Mouse (Mus musculus) thymus, adult 2 months (tissue): Measurements from ENCODE around the gene Irf2bp2. TPM values are rescaled to one million over a fixed set of nuclear protein-coding genes. Genes with fewer than 3 reads are reported as not detected.

ENCODE experiments used
- DNase-seq: peaks from one replicate; pipeline ENCODE4 v3.0.0; 2021
- H3K27ac ChIP-seq: fragments of 200-500 bp; 2 replicates; pipeline ENCODE4 v1.5.1; 2012; ENCODE audit warnings: low read length, control low read depth; ENCODE audit not compliant: control insufficient read depth, insufficient read depth
- H3K27me3 ChIP-seq: fragments of 200-500 bp; 2 replicates; pipeline ENCODE4 v1.6.1; 2012; ENCODE audit warnings: mild to moderate bottlenecking, low read length, moderate library complexity, mixed read lengths; ENCODE audit not compliant: control insufficient read depth, insufficient read depth
- H3K36me3 ChIP-seq: fragments of 200-500 bp; 2 replicates; pipeline ENCODE4 v1.6.1; 2012; ENCODE audit warnings: mild to moderate bottlenecking, low read length, moderate library complexity; ENCODE audit not compliant: control insufficient read depth, insufficient read depth
- H3K4me1 ChIP-seq: fragments of 200-500 bp; replicated peaks from 2 replicates; pipeline ENCODE4 v1.6.1; 2012; ENCODE audit warnings: low read length; ENCODE audit not compliant: control insufficient read depth, insufficient read depth
- H3K4me3 ChIP-seq: fragments of 200-500 bp; 2 replicates; pipeline ENCODE4 v1.5.1; 2012; ENCODE audit warnings: mild to moderate bottlenecking, low read length, control low read depth, moderate library complexity; ENCODE audit not compliant: control insufficient read depth, insufficient read depth
- CTCF ChIP-seq: fragments of 200-500 bp; IDR thresholded peaks from 2 replicates; pipeline ENCODE4 v1.5.1; 2012; ENCODE audit warnings: mild to moderate bottlenecking, control low read depth, low read length, moderate library complexity, borderline replicate concordance; ENCODE audit not compliant: control insufficient read depth, poor library complexity, insufficient read depth; ENCODE audit errors: extremely low read depth
- POLR2A ChIP-seq: fragments of 200-500 bp; IDR thresholded peaks from 2 replicates; pipeline ENCODE4 v1.6.1; 2012; ENCODE audit warnings: mild to moderate bottlenecking, low read length, control low read depth, moderate library complexity; ENCODE audit not compliant: control insufficient read depth, poor library complexity, insufficient read depth; ENCODE audit errors: extremely low read depth
- WGBS: fragments of 180-500 bp; shearing (Covaris S2); methylation state at CpG from one replicate; pipeline ENCODE4 v1.1.7; 2018; 5-methylcytosine and 5-hydroxymethylcytosine counted together
- polyA plus RNA-seq: library from polyadenylated mRNA; depleted of rRNA; stranded (reverse); fragments of >200 nt; gene quantifications from 2 replicates; pipeline ENCODE4 v1.2.3, GENCODE M21; 2012

Gene Irf2bp2
- polyA plus RNA-seq, 1 experiment = 71.7 TPM

- WGBS = 44% methylated on average over 5 of the region's 5 CpGs
These were observed 8.9 kb downstream of the Irf2bp2 start for GRCm38 (mm10) chr8:126584844-126585231.

GRCm38 (mm10) chr8:126583971-126584843 lies 9.6 kb downstream of the Irf2bp2 start:
- DNase-seq = peak; percentile 88
- peaks cover 34% of the 10 kb centered on the region for H3K4me1 ChIP-seq
- TF ChIP-seq CTCF = 0 out of 2 replicates have a peak, but pooled peaks have one; percentile 48
- peak; percentile 59; the same call in 1 of the 2 replicates for TF ChIP-seq POLR2A

More at GRCm38 (mm10) chr8:126584844-126585231, 8.9 kb downstream of the Irf2bp2 start:
- H3K27me3 ChIP-seq = no peaks in the 10 kb centered on the region
- 0 out of 2 replicates have a peak overlapping the region, but pooled peaks have one; percentile 3 for H3K4me3 ChIP-seq
- no peak for TF ChIP-seq CTCF
- no peak for TF ChIP-seq POLR2A
- H3K27ac ChIP-seq = peak overlapping the region; percentile 98
- H3K4me1 ChIP-seq = peaks cover 34% of the 10 kb centered on the region
- H3K36me3 ChIP-seq = no peaks in the 10 kb centered on the region
- DNase-seq = no peak

GRCm38 (mm10) chr8:126583534-126583933 lies 10.3 kb downstream of the Irf2bp2 start:
- Histone ChIP-seq H3K27ac (peak overlapping the region; percentile 98; the same call in 1 of the 2 replicates), H3K27me3 (no peaks in the 10 kb centered on the region), H3K4me3 (no peak overlapping the region), H3K4me1 (peaks cover 31% of the 10 kb centered on the region), H3K36me3 (no peaks in the 10 kb centered on the region)
- TF ChIP-seq POLR2A (no peak), CTCF (no peak)
- WGBS = 27% methylated on average over 13 of the region's 13 CpGs
- DNase-seq = peak; percentile 24

More at GRCm38 (mm10) chr8:126583971-126584843, 9.6 kb downstream of the Irf2bp2 start:
- peak overlapping the region; percentile 98 for H3K27ac ChIP-seq
- H3K27me3 ChIP-seq = no peaks in the 10 kb centered on the region
- under 1% methylated on average over 68 of the region's 68 CpGs for WGBS
- H3K36me3 ChIP-seq = no peaks in the 10 kb centered on the region
- peak overlapping the region; percentile 55 for H3K4me3 ChIP-seq

GRCm38 (mm10) chr8:126583018-126583417 lies 10.8 kb downstream of the Irf2bp2 start:
- H3K4me1 ChIP-seq = peaks cover 31% of the 10 kb centered on the region
- no peak overlapping the region for H3K4me3 ChIP-seq
- no peaks in the 10 kb centered on the region for H3K36me3 ChIP-seq
- H3K27ac ChIP-seq = peak overlapping the region; percentile 28
- H3K27me3 ChIP-seq = no peaks in the 10 kb centered on the region
- no peak for DNase-seq
- no peak for TF ChIP-seq CTCF
- TF ChIP-seq POLR2A = no peak
- 52% methylated on average over 2 of the region's 2 CpGs for WGBS

- Histone ChIP-seq H3K36me3 (no peaks in the 10 kb centered on the region), H3K27ac (no peak overlapping the region; the same call in 1 of the 2 replicates), H3K4me1 (peaks cover 26% of the 10 kb centered on the region), H3K4me3 (no peak overlapping the region), H3K27me3 (no peaks in the 10 kb centered on the region)
- peak; percentile 90 for DNase-seq
- WGBS = 32% methylated on average over 6 of the region's 6 CpGs
- TF ChIP-seq POLR2A (no peak), CTCF (peak; percentile 83; the same call in 1 of the 2 replicates)
These were observed 11.3 kb downstream of the Irf2bp2 start for GRCm38 (mm10) chr8:126582509-126582908.

- no peaks in the 10 kb centered on the region for H3K27me3 ChIP-seq
- no peak for DNase-seq
- peaks cover 24% of the 10 kb centered on the region for H3K4me1 ChIP-seq
- 94% methylated on average over 6 of the region's 6 CpGs for WGBS
- no peak for TF ChIP-seq CTCF
- no peak for TF ChIP-seq POLR2A
- H3K36me3 ChIP-seq = no peaks in the 10 kb centered on the region
- H3K27ac ChIP-seq = no peak overlapping the region
- no peak overlapping the region for H3K4me3 ChIP-seq
These were observed 12.1 kb downstream of the Irf2bp2 start for GRCm38 (mm10) chr8:126581662-126582061.
